Comparison of ENCODE assay signal across 12 mouse cellular contexts in the genomic region with DNA sequence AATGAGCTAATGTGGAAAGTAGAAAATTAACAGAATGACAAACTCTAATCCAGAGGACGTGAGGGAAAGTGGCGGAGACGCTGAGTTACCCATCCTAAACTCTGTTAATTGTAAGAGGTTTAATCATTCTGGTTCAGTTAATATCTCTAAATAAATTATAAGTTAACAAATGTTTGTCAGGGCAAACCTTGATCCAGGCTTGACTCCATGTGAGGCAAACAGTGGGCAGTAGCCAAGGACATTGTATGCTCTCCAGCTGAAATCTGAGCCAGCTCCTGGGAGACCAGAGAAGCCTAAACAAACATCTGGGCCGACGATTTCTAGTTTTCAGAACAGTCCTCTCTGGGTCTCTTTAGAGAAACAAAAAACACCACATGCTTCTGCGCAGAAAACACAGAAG. TPM values are rescaled to one million over a fixed set of nuclear protein-coding genes. Genes with fewer than 3 reads are reported as not detected.
DNase-seq lines count a peak whose midpoint lies in the region; ATAC-seq and TF ChIP-seq lines count a peak whose summit lies in the region.
"Had no signal": no experiment of that assay in that cellular context is flagged by ENCODE, and none has a peak within 500 bp of the region (broad histone marks: within the 10 kb centered on the region; RNA-seq: fewer than 3 reads in every experiment).

No protein-coding gene starts in this region.

- H3K4me2 ChIP-seq in midbrain, postnatal 0 days (ENCODE audit: low read depth, low read length, poor library complexity, severe bottlenecking), result no peak overlapping the region
- no peak overlapping the region for H3K4me2 ChIP-seq in midbrain, embryonic 13.5 days (replicated peaks)
- H3K4me2 ChIP-seq: embryonic facial prominence, embryonic 13.5 days; neural tube, embryonic 12.5 days had no signal

- no peaks in the 10 kb centered on the region for H3K27me3 ChIP-seq in heart, embryonic 10.5 days (ENCODE audit: insufficient read depth, poor library complexity, severe bottlenecking)
- H3K27me3 ChIP-seq in midbrain, postnatal 0 days (ENCODE audit: insufficient read depth, low read length), result no peaks in the 10 kb centered on the region
- no peaks in the 10 kb centered on the region for H3K27me3 ChIP-seq in midbrain, embryonic 13.5 days
- H3K27me3 ChIP-seq: embryonic facial prominence, embryonic 13.5 days; neural tube, embryonic 12.5 days had no signal

- WGBS in heart, embryonic 10.5 days, result 55% methylated on average over 6 of the region's 6 CpGs
- 47% methylated on average over 6 of the region's 6 CpGs for WGBS in midbrain, postnatal 0 days
- WGBS in midbrain, embryonic 13.5 days, result 54% methylated on average over 6 of the region's 6 CpGs

- no peak for ATAC-seq in midbrain, postnatal 0 days (ENCODE audit: low FRiP score)
- no peak for ATAC-seq in midbrain, embryonic 13.5 days

- no peak overlapping the region for H3K27ac ChIP-seq in heart, embryonic 10.5 days
- H3K27ac ChIP-seq in midbrain, postnatal 0 days (ENCODE audit: low read depth, low read length), result no peak overlapping the region
- H3K27ac ChIP-seq in midbrain, embryonic 13.5 days, result no peak overlapping the region
- H3K27ac ChIP-seq: embryonic facial prominence, embryonic 13.5 days; neural tube, embryonic 12.5 days had no signal

- H3K9ac ChIP-seq in midbrain, postnatal 0 days (replicated peaks; ENCODE audit: low read length, poor library complexity, severe bottlenecking), result no peak overlapping the region
- no peak overlapping the region for H3K9ac ChIP-seq in midbrain, embryonic 13.5 days (replicated peaks)
- H3K9ac ChIP-seq: embryonic facial prominence, embryonic 13.5 days; neural tube, embryonic 12.5 days had no signal

- no peaks in the 10 kb centered on the region; the same call in 1 of the 2 replicates for H3K4me1 ChIP-seq in heart, embryonic 10.5 days
- no peaks in the 10 kb centered on the region for H3K4me1 ChIP-seq in midbrain, postnatal 0 days (ENCODE audit: insufficient read depth, low read length)
- H3K4me1 ChIP-seq in midbrain, embryonic 13.5 days (replicated peaks), result no peaks in the 10 kb centered on the region
- H3K4me1 ChIP-seq: neural tube, embryonic 12.5 days had no signal

- H3K4me3 ChIP-seq in heart, embryonic 10.5 days, result no peak overlapping the region
- no peak overlapping the region for H3K4me3 ChIP-seq in midbrain, postnatal 0 days (ENCODE audit: low read depth, low read length)
- H3K4me3 ChIP-seq in midbrain, embryonic 13.5 days (replicated peaks), result no peak overlapping the region
- H3K4me3 ChIP-seq: embryonic facial prominence, embryonic 13.5 days; neural tube, embryonic 12.5 days had no signal

- H3K36me3 ChIP-seq in heart, embryonic 10.5 days, result no peaks in the 10 kb centered on the region
- H3K36me3 ChIP-seq in midbrain, postnatal 0 days (ENCODE audit: insufficient read depth, low read length), result no peaks in the 10 kb centered on the region
- H3K36me3 ChIP-seq in midbrain, embryonic 13.5 days, result no peaks in the 10 kb centered on the region
- H3K36me3 ChIP-seq: embryonic facial prominence, embryonic 13.5 days; neural tube, embryonic 12.5 days had no signal

- no peak for TF ChIP-seq CTCF in midbrain, postnatal 0 days (IDR thresholded peaks at IDR 0.05)

- peak; percentile 46 to 55 for DNase-seq in heart, adult 18-20 months
- no peak for DNase-seq in heart, embryonic 10.5 days (ENCODE audit: low spot score)
- DNase-seq in midbrain, postnatal 0 days (ENCODE audit: low spot score), result peak; percentile 7
- DNase-seq in kidney, adult 8-10 months, result peak; percentile 2 to 54
- DNase-seq in lung, postnatal 36 days, result peak; percentile 40
- DNase-seq in retina, embryonic 14.5 days (ENCODE audit: low spot score), result no peak
- DNase-seq in cerebellum, adult 11 months, result no peak
- DNase-seq: spleen, adult 18-20 months; thymus, postnatal 14 days had no signal

- H3K9me3 ChIP-seq in heart, embryonic 10.5 days, result no peaks in the 10 kb centered on the region
- H3K9me3 ChIP-seq in midbrain, postnatal 0 days (ENCODE audit: low read length), result no peaks in the 10 kb centered on the region
- H3K9me3 ChIP-seq in midbrain, embryonic 13.5 days, result no peaks in the 10 kb centered on the region
- H3K9me3 ChIP-seq: embryonic facial prominence, embryonic 13.5 days; neural tube, embryonic 12.5 days had no signal

RNA-seq across cellular contexts. Expression of gene Dnajc1, which starts 49.2 kb away (rescaled TPM):
- 10 to 100 TPM; 13.5 to 14.7 TPM for total RNA-seq in heart, adult 18-20 months (2021)
- polyA plus RNA-seq in heart, embryonic 10.5 days (2016; fragmentation: Nextera tagmentation; extraction: Ambion mirVana), result 19.0 and 24.0 TPM in 2 replicates
- total RNA-seq in midbrain, postnatal 0 days (2014; rRNA removed), result 14.4 and 28.3 TPM in 2 replicates
- 16.5 and 19.1 TPM in 2 replicates for polyA plus RNA-seq in midbrain, postnatal 0 days (2015; fragmentation: Nextera tagmentation; extraction: Ambion mirVana)
- polyA plus RNA-seq in midbrain, embryonic 13.5 days (2015; fragmentation: Nextera tagmentation; extraction: Ambion mirVana), result 21.6 and 24.1 TPM in 2 replicates

Comparison
In these comparisons a context has a peak if more than half of its experiments do, and no peak if none do; other contexts are left out.
1. DNase-seq: peak in heart, adult 18-20 months (2 of 2), midbrain, postnatal 0 days (single experiment), kidney, adult 8-10 months (2 of 2) and lung, postnatal 36 days (single experiment); none in heart, embryonic 10.5 days (single experiment), retina, embryonic 14.5 days (single experiment) and cerebellum, adult 11 months (single experiment).